Mouse (Mus musculus): ENCODE measurements around the gene Siah1b.

Siah1b gene

GRCm38 (mm10) chrX:164032526-164032925 lies 43.8 kb downstream of the Siah1b start:
- DNase-seq (ENCODE audit: low spot score), result no peak

GRCm38 (mm10) chrX:164027607-164028289 lies 48.5 kb downstream of the Siah1b start, which contains the start of gene Car5b:
Gene Car5b, minus strand, starts transcription at chrX:164027997.
- peak; percentile 43 for DNase-seq (ENCODE audit: low spot score)

All from ovary, postnatal 10 days (tissue).